Mouse (Mus musculus) stomach, postnatal 0 days (tissue): ENCODE measurements around the gene Pbx3. TPM values are rescaled to one million over a fixed set of nuclear protein-coding genes. Genes with fewer than 3 reads are reported as not detected.

Experiments
- ATAC-seq: fragments of 200-750 bp; cut with Nextera tagmentation; 2 replicates; pipeline ENCODE4 v1.8.0; 2017; ENCODE audit not compliant: low FRiP score, low TSS enrichment
- DNase-seq: peaks from one replicate; pipeline ENCODE4 v3.0.0-alpha.2; 2016; ENCODE audit warnings: low spot score
- H3K27ac ChIP-seq: fragments of 300-500 bp; sonication (generic); replicated peaks from 2 replicates; pipeline ENCODE4 v1.5.1; 2014; ENCODE audit warnings: mild to moderate bottlenecking, control low read depth
- H3K27me3 ChIP-seq: fragments of 300-500 bp; sonication (generic); 2 replicates; pipeline ENCODE4 v1.6.1; 2014; ENCODE audit warnings: low read length; ENCODE audit not compliant: control insufficient read depth, insufficient read depth
- H3K36me3 ChIP-seq: fragments of 300-500 bp; sonication (generic); 2 replicates; pipeline ENCODE4 v1.6.1; 2014; ENCODE audit warnings: low read length, mixed read lengths; ENCODE audit not compliant: control insufficient read depth, insufficient read depth
- H3K4me1 ChIP-seq: fragments of 300-500 bp; sonication (generic); replicated peaks from 2 replicates; pipeline ENCODE4 v1.6.1; 2014; ENCODE audit warnings: antibody characterized with exemption; ENCODE audit not compliant: control insufficient read depth, insufficient read depth
- H3K4me2 ChIP-seq: fragments of 300-500 bp; sonication (generic); replicated peaks from 2 replicates; pipeline ENCODE4 v1.6.1; 2014; ENCODE audit warnings: low read depth, mild to moderate bottlenecking, control low read depth, moderate library complexity
- H3K4me3 ChIP-seq: fragments of 300-500 bp; sonication (generic); 2 replicates; pipeline ENCODE4 v1.5.1; 2014; ENCODE audit warnings: low read depth, low read length, control low read depth
- H3K9ac ChIP-seq: fragments of 300-500 bp; sonication (generic); 2 replicates; pipeline ENCODE4 v1.6.1; 2014; ENCODE audit warnings: mild to moderate bottlenecking, low read length, control low read depth, mixed read lengths
- H3K9me3 ChIP-seq: fragments of 300-500 bp; sonication (generic); 2 replicates; pipeline ENCODE4 v1.6.1; 2016; ENCODE audit warnings: low read length; ENCODE audit not compliant: control insufficient read depth
- CTCF ChIP-seq: IDR thresholded peaks from 2 replicates; pipeline ENCODE4 v1.5.1; 2016; ENCODE audit warnings: antibody characterized with exemption, low read depth, mild to moderate bottlenecking, moderate library complexity
- EP300 ChIP-seq: optimal IDR thresholded peaks from 2 replicates; pipeline ENCODE3; 2016; ENCODE audit warnings: antibody characterized with exemption
- WGBS: fragments of 180-500 bp; shearing (Covaris S2); extraction: QIAGEN DNeasy Blood & Tissue Kit; methylation state at CpG from one replicate; pipeline ENCODE4 v1.1.7; 2014; 5-methylcytosine and 5-hydroxymethylcytosine counted together
- polyA plus RNA-seq: library from polyadenylated mRNA; unstranded; fragments of >200 nt; fragmentation: Nextera tagmentation; extraction: Ambion mirVana; gene quantifications from 2 replicates; pipeline ENCODE4 v1.2.1, GENCODE M21; 2015

Pbx3 gene
- polyA plus RNA-seq, 1 experiment from 2014 or later = 11.6 TPM

GRCm38 (mm10) chr2:34257611-34258010 lies 115.3 kb downstream of the Pbx3 start:
- no peak for DNase-seq
- WGBS = 38% methylated on average over 2 of the region's 2 CpGs
- no peaks in the 10 kb centered on the region for H3K27me3 ChIP-seq

GRCm38 (mm10) chr2:34256000-34256553 lies 116.9 kb downstream of the Pbx3 start:
- H3K36me3 ChIP-seq = no peaks in the 10 kb centered on the region
- no peak for ATAC-seq
- no peak overlapping the region for H3K4me2 ChIP-seq
- H3K27me3 ChIP-seq = no peaks in the 10 kb centered on the region
- H3K9ac ChIP-seq = no peak overlapping the region
- no peak for TF ChIP-seq EP300
- TF ChIP-seq CTCF = no peak
- H3K4me1 ChIP-seq = no peaks in the 10 kb centered on the region
- no peak overlapping the region for H3K27ac ChIP-seq
- no peak for DNase-seq
- WGBS = 73% methylated on average over 6 of the region's 6 CpGs
- H3K9me3 ChIP-seq = no peaks in the 10 kb centered on the region
- no peak overlapping the region for H3K4me3 ChIP-seq

More at GRCm38 (mm10) chr2:34257611-34258010, 115.3 kb downstream of the Pbx3 start:
- ATAC-seq = no peak
- Histone ChIP-seq H3K4me2 (no peak overlapping the region), H3K36me3 (no peaks in the 10 kb centered on the region), H3K9me3 (no peaks in the 10 kb centered on the region), H3K4me1 (no peaks in the 10 kb centered on the region), H3K27ac (no peak overlapping the region), H3K4me3 (no peak overlapping the region), H3K9ac (no peak overlapping the region)
- no peak for TF ChIP-seq EP300
- no peak for TF ChIP-seq CTCF

GRCm38 (mm10) chr2:34253627-34254026 lies 119.3 kb downstream of the Pbx3 start:
- H3K4me3 ChIP-seq = no peak overlapping the region
- H3K36me3 ChIP-seq = no peaks in the 10 kb centered on the region
- no peak overlapping the region for H3K4me2 ChIP-seq
- TF ChIP-seq CTCF = no peak
- no peak for TF ChIP-seq EP300
- no peaks in the 10 kb centered on the region for H3K27me3 ChIP-seq
- ATAC-seq (no peak), DNase-seq (no peak)
- H3K9me3 ChIP-seq = no peaks in the 10 kb centered on the region
- no peak overlapping the region for H3K27ac ChIP-seq
- 18% methylated on average over 1 of the region's 1 CpGs for WGBS
- 0 out of 2 replicates have a peak, but pooled peaks cover 3% of the 10 kb centered on the region for H3K4me1 ChIP-seq
- no peak overlapping the region for H3K9ac ChIP-seq

GRCm38 (mm10) chr2:34253111-34253510 lies 119.8 kb downstream of the Pbx3 start:
- H3K4me2 ChIP-seq = no peak overlapping the region
- no peak for DNase-seq
- no peak overlapping the region for H3K9ac ChIP-seq
- 15% methylated on average over 1 of the region's 1 CpGs for WGBS
- no peaks in the 10 kb centered on the region for H3K9me3 ChIP-seq
- H3K4me1 ChIP-seq = 0 out of 2 replicates have a peak, but pooled peaks cover 3% of the 10 kb centered on the region
- no peak overlapping the region for H3K4me3 ChIP-seq
- H3K27me3 ChIP-seq = no peaks in the 10 kb centered on the region
- no peak overlapping the region for H3K27ac ChIP-seq
- H3K36me3 ChIP-seq = no peaks in the 10 kb centered on the region
- ATAC-seq = no peak
- TF ChIP-seq EP300 (no peak), CTCF (no peak)

- Histone ChIP-seq H3K27ac (no peak overlapping the region), H3K36me3 (no peaks in the 10 kb centered on the region), H3K4me1 (0 out of 2 replicates have a peak, but pooled peaks cover 3% of the 10 kb centered on the region), H3K27me3 (no peaks in the 10 kb centered on the region), H3K9ac (no peak overlapping the region), H3K4me2 (no peak overlapping the region), H3K4me3 (no peak overlapping the region), H3K9me3 (no peaks in the 10 kb centered on the region)
- TF ChIP-seq CTCF (no peak), EP300 (no peak)
- 39% methylated on average over 3 of the region's 3 CpGs for WGBS
- no peak for DNase-seq
- no peak for ATAC-seq
Observed at GRCm38 (mm10) chr2:34252286-34252685, 120.7 kb downstream of the Pbx3 start.

GRCm38 (mm10) chr2:34249961-34250658 lies 122.8 kb downstream of the Pbx3 start:
- no peak for TF ChIP-seq EP300
- TF ChIP-seq CTCF = no peak
- Histone ChIP-seq H3K9me3 (no peaks in the 10 kb centered on the region), H3K27ac (peak overlapping the region; percentile 1; the same call in 1 of the 2 replicates), H3K4me3 (peak overlapping the region; percentile 46), H3K27me3 (no peaks in the 10 kb centered on the region), H3K4me1 (0 out of 2 replicates have a peak, but pooled peaks cover 3% of the 10 kb centered on the region), H3K4me2 (peak overlapping the region; percentile 76), H3K9ac (peak overlapping the region; percentile 58), H3K36me3 (no peaks in the 10 kb centered on the region)
- DNase-seq (no peak), ATAC-seq (no peak; the same call in 1 of the 2 replicates)
- 16% methylated on average over 17 of the region's 18 CpGs for WGBS
